In the genomic region with DNA sequence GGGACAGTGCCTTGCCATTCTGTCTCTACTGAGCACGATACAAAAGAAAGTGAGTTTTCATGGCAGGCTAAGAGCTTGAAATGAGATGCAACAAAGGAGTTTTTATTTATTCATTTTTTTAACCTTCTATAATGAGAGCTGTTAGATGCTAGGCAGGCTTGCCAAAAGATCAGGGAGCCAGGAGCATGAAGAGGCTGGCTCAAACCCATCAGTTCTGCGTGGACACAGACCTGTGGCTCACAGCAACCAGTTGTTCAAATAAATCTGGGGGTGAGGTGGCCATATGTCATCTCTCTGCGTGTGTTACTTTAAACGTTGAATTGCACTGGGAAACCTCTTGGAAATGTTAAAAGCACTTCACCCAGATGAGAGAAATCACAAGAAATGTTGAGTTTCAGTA, we compare ENCODE assay signal across 27 mouse cellular contexts.
"Had no signal": no experiment of that assay in that cellular context is flagged by ENCODE, and none has a peak within 500 bp of the region (broad histone marks: within the 10 kb centered on the region; RNA-seq: fewer than 3 reads in every experiment).

No protein-coding gene starts in this region.

- H3K9me3 ChIP-seq: heart, embryonic 13.5 days; heart, embryonic 15.5 days; hindbrain, embryonic 13.5 days; hindbrain, embryonic 15.5 days; kidney, embryonic 15.5 days; limb, embryonic 13.5 days; limb, embryonic 15.5 days; liver, embryonic 12.5 days had no signal

- ATAC-seq: hindbrain, postnatal 0 days; intestine, embryonic 16.5 days; liver, embryonic 12.5 days had no signal

- H3K9ac ChIP-seq: heart, embryonic 13.5 days; heart, embryonic 15.5 days; hindbrain, embryonic 13.5 days; hindbrain, embryonic 15.5 days; kidney, embryonic 15.5 days; limb, embryonic 13.5 days; limb, embryonic 15.5 days; liver, embryonic 12.5 days; liver, embryonic 14.5 days had no signal

- H3K36me3 ChIP-seq: heart, embryonic 13.5 days; heart, embryonic 15.5 days; hindbrain, embryonic 13.5 days; hindbrain, embryonic 15.5 days; kidney, embryonic 15.5 days; limb, embryonic 13.5 days; limb, embryonic 15.5 days; liver, embryonic 12.5 days had no signal

- H3K27me3 ChIP-seq: heart, embryonic 13.5 days; heart, embryonic 15.5 days; hindbrain, embryonic 13.5 days; hindbrain, embryonic 15.5 days; kidney, embryonic 15.5 days; limb, embryonic 13.5 days; limb, embryonic 15.5 days had no signal

- H3K27ac ChIP-seq: heart, adult 2 months; heart, embryonic 13.5 days; heart, embryonic 15.5 days; hindbrain, embryonic 13.5 days; hindbrain, embryonic 15.5 days; hindbrain, postnatal 0 days; kidney, embryonic 15.5 days; kidney, postnatal 0 days; limb, embryonic 13.5 days; limb, embryonic 15.5 days; liver, embryonic 12.5 days; liver, embryonic 14.5 days had no signal

- H3K4me2 ChIP-seq: heart, embryonic 11.5 days; heart, embryonic 13.5 days; hindbrain, embryonic 13.5 days; hindbrain, embryonic 15.5 days; kidney, embryonic 15.5 days; limb, embryonic 13.5 days; limb, embryonic 15.5 days; liver, embryonic 12.5 days had no signal

- H3K4me1 ChIP-seq: hindbrain, embryonic 13.5 days; hindbrain, embryonic 15.5 days had no signal

- H3K4me3 ChIP-seq: heart, adult 2 months; heart, embryonic 13.5 days; heart, embryonic 15.5 days; hindbrain, embryonic 13.5 days; hindbrain, embryonic 15.5 days; kidney, embryonic 15.5 days; limb, embryonic 13.5 days; limb, embryonic 15.5 days; liver, embryonic 12.5 days had no signal

- DNase-seq: gastrocnemius, postnatal 14 days; gastrocnemius, postnatal 36 days; heart, adult 11 months; heart, adult 2 months; heart, postnatal 14 days; heart, postnatal 36 days; kidney, adult 11 months; kidney, adult 2 months; kidney, adult 9 months; kidney, postnatal 14 days; kidney, postnatal 36 days; layer of hippocampus, adult 9-11 months; layer of hippocampus, postnatal 36 days; left cerebral cortex, postnatal 4 days had no signal
